Mouse (Mus musculus) cerebellum, adult 11-12 months (tissue): ENCODE results near the gene Plekhm3.

Source experiments
- DNase-seq: peaks from one replicate; pipeline ENCODE4 v3.0.0; 2022

Gene Plekhm3

DNA sequence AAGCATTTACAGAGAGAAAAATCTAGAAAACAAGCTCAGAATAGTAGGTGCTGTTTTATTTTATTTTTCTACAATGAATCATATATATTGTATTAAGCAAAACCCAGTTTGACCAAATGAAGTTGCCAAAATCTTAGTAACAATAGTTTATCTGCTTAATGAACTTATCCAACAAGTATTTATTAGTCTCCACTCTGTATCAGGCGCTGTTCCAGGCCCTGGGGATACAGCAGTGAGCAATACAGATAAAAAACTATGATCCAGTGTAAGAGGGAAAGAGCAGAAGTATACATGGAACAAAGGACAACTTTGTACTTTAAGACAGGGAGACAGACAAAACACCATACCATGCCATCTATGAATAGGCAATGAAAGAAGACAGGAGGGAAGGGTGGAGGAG is 81.5 kb downstream of the Plekhm3 start:
- no peak for DNase-seq

DNA sequence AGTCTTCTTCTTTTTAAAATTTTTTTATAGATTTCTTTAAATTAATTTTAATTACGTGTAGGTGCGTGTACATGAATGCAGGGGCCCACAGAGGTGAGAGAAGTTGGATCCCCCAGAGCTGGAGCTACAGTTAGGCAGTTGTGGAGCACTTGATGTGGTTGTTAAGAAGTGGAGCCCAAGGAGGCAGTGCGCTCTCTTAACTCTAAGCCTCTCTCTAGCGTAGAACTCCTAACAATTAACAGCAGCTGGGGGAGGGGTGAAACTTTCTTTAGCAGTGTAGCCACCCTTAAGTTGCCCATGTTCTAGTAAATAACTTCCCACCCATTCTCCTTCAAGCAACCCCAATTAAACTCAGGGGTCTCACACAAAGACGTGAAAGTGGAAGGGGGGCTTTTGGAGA is 84.7 kb downstream of the Plekhm3 start:
- no peak for DNase-seq

DNA sequence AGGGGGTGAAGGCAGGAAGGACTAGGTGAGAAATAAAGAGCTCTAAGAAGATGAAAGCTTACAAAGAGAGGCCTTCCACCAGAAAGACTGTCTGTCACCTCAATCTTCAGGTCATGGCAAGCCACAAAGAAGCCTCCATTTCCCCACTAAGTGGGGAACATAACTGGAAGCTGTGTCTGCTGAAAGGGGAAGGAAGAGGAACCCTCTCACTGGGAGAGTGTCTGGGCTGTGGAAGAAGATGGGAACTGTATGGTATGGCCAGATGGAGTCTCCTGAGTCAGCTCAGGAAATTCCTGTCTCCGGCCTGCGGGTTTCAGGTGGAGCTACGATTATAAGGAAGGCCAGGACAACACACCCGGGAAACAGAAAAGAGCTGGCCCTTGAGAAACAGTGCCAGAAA is 88.9 kb downstream of the Plekhm3 start:
- no peak for DNase-seq

DNA sequence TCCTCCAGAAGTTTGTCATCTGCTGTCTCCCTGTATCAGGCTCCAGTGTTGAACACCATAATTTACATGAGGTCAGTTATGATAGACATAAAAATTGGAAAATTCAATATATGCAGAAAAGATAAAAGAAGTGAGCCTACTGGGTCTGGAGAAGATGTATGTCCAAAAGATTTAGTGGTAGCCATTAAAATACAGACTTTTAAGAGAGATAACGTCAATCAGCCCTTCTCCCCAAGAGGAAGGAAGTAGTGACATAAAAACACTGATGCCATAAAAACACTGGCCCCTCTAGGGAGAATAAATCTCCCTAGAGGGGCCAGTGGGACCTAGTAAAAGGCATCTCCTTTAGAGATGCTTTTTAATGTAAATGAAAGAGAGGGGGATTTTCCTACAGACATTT is 90.5 kb downstream of the Plekhm3 start:
- DNase-seq = no peak

DNA sequence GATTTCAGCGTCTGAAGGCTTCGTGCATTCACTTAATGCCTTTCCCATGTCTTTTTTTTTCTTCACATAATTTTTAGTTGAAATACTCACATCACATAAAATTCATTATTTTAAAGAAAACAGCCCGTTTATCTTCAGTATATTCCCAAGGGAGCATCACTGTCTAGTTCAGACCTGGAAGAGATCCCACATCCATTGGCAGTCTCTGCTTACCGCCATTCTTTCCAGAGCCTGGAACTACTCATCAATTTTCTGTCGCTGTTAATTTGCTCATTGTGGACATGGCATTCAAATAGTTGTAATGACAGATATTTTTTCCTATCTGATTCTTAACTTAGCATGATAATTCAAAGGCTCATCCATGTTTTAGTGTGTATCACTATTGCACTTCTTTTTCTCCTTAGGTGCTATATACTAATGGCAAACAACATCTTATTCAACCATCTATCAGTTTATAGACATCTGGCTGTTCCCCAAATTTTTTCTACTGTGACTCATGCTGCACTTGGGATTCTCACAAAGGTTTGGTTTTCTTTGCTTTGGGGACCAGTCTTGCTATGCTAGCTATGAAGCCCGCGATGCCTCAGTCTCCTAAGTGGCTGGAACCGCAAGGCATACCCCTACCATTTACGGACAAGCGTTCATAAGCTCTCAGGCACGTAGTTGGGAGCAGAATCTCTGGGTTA is 96.2 kb downstream of the Plekhm3 start:
- DNase-seq = no peak

DNA sequence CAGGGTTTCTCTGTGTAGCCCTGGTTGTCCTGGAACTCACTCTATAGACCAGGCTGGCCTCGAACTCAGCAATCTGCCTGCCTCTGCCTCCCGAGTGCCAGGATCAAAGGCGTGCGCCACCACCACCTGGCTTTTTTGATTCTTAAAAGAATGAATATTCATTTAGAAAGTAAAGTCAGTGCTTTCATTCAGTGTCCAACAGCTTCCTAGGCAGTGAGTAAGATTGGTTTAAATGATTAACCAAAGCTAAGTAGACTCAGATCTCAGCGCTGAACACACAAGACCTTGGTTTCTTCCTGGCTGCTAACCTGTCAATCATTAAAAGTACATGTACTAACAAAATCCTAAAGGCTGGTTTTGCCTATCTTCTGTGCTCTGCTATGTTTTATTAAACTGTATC is 96.8 kb downstream of the Plekhm3 start:
- DNase-seq = no peak

DNA sequence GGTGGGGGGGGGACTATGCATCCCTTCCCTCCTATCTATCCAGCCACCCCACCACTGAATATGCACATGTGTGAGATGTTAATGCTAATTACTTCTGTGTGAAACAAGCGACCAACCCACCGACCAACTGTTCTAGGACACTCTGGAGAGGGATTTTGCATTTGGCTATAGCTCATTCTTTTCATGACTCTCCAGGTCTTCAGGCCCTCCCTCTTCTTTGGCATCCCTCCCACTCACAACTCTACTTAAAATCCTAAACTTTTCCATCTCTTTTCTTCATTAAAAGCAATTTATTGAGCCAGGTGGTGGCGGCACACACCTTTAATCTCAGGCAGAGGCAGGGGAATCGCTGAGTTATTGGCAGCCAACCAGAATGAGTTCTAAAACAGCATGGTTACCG is 101.8 kb downstream of the Plekhm3 start:
- DNase-seq = no peak

DNA sequence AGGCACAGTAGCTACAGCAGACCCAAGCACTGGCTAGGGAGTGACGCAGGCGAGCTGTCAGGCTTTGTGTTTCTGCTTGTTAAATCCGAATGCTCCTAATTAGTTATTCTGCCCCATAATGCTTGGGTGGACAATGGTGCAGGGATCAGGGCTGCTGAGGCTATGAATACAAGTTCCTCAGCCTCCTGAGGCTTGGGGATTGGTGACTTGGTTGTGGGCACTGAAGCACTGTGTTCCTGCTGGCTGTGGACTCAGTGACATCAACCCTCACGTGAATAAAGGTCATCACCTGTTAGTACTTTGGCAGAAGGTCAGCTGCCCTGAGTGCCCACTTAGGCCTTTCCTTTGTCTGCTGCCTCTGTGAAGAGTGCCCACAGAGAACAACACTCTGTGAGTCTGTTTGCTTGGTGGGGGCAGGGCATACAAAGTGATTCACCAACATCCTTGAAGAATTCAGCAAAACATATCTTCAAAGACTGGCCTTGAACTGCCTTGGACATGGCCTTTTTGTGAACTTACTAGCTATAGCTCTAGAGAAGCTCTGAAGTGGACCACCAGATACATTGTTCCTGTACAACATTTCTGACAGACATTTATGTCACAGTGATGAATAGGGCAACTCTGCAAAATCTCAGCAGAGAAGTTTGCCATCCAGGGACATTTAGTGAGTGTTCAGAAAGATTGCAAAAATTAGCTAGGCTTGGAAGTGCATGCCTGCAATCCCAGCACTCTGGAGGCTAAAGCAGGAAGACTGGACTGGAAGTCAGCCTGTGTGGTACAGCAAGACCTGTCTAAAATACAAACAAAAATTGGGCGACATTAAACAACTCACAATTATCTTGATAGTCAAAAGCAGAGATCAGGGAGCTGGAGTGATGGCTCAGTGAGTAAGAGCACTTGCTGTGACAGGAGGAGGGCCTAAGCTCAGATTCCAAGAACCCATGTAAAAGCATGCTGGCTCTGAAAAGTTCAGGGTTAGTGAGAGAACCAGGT is 102.6 kb downstream of the Plekhm3 start:
- DNase-seq = no peak

DNA sequence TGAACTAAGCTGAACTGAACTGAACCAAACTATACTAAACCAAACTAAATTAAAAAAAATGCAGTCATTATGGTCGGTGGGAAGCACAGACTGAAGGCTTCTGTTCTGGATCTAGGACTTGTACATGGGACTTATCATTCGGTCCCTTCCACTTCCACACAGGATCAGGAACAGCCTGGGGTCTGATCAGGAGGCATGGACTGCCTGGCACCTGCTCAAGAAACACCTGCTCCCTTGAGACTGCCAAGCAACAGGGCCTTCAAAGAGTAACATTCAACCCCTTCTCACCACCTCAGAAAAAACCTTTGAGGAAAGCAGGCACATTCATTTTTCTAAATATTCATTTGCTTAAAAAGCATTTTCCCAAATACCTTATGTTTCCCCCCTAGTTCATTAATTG is 103.4 kb downstream of the Plekhm3 start:
- DNase-seq = no peak

DNA sequence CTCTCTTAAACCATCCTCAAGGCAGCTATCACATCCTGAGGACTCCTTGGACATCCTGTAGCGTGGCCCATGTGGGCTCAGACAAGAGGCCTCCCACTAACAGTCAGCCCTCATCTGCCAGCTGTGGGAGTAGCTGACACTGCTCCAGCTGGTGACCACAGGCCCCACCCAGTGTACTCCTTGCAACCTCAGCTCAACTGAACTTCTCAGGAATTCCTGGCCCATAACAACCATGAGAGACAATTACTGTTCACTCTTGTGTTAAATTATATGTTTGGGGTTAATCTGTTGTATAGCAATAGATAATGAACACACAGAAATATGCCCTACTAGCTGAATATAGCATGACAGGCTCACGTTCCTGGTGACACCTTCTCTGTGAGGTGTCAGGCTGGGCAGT is 104.4 kb downstream of the Plekhm3 start:
- DNase-seq = no peak

DNA sequence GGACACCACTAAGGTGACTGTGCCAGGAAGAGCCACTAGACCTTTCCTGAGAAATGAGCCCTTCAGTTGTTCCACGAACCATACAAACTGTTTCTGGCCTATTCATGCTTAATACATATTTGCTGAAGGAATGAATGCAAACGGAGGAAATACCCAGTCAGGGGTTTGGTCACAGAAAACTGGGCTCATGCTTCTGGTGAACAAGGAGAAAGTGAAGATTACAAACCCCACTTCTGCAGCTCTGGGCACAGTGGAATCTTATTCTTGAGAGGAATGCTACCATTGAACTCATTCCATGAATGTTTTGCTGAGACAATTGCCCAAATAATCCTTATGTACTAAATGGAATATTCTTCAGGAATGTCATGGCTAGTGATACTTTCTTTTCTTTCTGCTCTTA is 106.3 kb downstream of the Plekhm3 start:
- no peak for DNase-seq

DNA sequence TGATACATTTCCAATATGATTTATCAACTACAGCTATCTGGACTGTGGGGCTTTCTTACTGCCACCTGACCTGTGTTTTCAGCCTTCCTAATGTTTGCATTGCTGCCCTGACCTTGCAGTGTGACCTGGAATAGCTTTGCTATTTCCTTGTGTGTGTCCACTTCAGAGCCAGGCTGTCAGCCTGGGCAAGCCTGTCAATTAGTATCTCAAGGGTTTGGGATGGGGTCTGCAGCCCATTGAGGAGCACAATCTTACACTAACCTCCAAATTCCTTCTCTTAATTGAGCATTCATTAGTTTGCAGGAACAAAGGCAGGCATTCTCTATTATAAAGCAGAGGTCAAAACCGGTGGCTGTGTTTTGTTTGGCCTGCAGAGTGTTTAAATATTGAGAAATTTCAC is 107.6 kb downstream of the Plekhm3 start:
- DNase-seq = no peak

DNA sequence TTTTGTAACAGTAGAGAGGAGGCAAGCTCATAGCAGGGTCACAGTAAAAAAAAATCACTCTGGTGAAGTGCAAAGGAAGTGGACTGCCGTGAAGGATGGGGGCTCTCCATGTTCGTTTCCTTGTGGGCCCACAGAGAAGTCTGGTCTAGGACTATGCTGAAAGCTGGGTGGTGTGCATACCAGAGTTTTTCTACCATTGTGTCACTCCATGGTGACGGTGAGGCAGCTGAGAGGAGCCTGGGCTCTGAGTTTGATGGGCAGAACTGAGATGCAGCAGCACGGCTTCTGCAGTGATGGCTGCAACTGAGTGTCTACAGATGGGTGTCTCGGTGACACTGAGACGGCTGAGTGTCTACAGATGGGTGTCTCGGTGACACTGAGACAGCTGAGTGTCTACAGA is 108.5 kb downstream of the Plekhm3 start:
- DNase-seq = no peak

DNA sequence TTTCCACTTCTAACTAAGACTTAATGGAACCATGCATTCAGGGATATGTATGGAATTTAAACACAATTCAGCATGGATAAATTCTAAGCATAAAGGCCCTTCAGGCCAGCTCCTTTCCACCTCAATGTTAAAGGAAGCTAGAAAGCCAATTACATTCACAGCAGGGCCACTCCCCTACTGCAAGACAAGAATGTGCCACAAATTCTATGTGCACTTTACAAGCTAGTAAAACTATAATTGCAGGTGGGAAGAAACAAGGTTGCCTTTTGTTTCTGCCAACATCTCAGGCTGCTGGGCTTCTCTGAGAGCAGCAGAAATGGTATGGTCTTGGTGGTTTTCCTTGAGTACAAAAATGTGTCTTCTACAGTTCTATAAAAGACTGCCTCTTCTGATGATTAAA is 109.1 kb downstream of the Plekhm3 start:
- no peak for DNase-seq

DNA sequence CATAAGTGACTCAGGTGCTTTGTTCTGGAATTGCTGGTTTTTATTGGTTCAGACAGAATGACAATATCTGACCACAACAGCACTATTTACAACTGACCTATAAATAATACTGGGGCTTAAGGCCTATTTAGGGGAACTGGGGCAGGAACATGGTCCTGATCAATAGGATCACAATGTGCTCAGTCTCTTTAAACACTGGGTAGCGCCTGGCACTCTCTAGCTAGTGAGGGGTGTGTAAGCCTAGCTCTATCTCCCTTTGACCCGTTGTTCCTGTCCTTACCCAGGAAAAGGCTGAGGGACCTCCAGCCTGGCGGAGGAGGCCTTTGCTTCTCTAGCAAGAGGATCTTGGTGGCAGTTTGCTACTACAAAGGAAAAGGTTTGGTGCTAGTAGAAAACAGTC is 111.6 kb downstream of the Plekhm3 start:
- no peak for DNase-seq

DNA sequence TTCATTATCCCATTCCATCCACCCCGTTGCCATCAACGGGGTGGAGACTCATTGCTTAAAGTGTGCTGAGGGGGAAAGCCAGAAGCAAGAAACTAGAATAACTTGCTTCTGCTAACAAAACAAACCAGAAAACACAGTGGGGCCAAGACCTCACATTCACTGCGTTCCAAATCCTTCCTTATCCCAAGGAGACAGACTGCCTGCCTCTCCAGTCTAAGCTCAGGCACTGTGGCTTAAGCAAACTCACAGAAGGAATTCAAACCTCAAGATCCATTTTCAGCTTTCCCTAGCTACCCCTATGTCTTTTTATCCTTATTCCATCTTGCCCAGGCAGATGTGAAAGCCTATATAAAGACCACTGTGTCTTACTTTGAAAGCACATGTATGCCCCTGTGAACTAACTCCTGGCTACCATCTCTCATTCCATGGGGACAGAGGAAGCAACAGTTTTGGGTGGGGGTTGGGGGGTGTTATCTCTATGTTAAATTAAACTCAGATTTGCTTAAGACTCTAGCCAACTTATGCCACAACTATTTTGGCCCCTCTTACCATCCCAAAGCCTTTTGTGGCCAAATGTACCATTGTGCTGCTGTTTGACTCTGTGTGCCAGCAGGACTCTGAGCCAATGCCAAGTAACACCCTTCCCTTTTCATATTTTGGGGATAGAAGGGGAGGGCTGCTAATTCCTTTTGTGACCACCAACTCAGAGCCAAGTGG is 112.6 kb downstream of the Plekhm3 start:
- no peak for DNase-seq

DNA sequence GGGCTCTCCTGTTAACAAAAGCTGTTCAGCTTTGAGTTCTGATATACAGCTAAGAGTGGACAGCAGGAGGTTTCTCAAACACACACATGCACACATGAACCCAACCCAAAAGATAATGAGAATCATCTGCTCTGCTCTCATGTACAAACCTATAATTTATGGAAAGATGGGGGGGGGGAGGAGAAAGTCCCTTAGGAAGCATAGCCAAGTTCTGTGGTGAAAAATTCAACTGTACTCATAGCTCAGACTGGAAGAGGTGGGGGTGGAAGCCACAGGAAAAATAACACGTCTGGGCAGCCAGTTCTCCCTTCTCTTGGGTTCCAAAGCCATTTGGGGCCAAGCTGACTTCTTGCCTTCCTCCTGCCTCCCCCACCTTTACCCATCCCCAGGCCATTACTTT is 115.7 kb downstream of the Plekhm3 start:
- DNase-seq = no peak

DNA sequence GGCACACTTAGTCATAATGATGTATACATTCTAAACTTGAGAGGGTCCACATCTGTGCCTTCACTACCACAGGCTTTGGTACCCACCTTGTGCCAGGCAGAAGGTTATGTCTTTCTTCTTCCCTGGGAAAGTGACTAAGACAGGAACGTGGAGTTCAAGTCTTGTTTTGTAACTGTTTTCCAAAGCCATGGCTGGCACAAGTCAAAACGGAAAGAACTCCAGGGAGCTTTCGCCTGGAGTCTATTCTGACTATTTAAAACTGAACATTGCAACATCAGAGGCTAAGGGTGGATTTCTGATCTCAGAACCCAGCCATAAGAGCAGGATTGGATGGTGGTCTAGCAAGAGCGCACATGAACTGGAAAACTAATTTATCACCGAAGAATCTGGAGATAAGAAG is 120.0 kb downstream of the Plekhm3 start:
- DNase-seq = no peak

DNA sequence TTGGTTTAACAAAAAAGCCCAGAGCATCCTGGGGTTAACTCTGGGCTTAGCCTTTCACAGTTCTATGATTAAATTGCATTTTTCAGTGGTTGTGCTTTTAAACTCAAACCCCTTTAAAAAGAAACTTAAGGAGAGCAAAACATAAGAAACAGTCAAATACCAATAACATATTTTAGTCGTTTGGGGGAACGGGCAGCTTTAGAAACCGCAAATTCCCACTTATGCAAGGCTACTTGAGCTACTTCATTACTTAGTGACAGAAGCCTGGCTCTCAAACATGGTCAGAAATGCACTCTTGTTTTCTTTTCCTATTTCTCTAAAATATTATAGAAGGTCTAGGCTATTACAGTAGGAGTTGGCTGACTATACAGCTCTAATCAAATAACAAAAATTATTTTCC is 120.5 kb downstream of the Plekhm3 start:
- no peak for DNase-seq

DNA sequence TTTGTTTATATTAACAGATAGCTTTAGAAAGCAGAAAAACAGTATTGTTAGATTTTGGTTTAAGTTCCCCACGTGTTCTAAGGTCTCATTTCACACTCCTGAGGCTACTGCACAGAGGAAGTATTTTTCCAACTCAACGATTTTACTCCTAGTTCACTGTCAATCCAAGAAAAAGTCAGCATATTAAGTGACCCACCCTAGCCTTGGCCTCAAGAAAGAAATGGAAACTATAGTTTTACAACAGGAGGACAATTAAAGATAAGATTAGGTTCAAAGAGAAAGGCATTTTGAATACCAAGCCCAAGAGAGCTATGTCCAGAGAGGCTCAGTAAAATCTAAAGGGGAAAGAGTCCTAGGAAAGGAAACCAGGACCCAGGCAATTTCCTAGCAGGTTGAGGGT is 125.1 kb downstream of the Plekhm3 start:
- no peak for DNase-seq

DNA sequence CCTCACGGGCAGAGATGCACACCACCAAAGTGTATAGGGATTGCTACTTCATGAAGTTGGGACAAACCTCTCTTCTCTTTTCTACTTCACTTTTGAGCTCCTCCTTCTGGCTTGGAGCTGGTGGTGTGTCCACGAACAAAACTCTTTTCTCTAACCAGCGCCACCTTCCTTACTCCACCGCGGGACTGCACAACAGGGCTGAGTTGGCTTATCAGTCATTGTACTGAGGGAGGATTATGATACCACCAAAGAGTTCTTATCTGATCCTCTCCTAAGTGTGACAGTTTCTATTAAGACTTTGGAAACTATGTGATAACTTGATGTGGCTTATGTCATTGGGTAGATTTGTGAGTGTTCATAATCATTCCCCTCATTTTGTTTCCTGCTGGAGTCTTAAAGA is 129.2 kb downstream of the Plekhm3 start:
- no peak for DNase-seq

DNA sequence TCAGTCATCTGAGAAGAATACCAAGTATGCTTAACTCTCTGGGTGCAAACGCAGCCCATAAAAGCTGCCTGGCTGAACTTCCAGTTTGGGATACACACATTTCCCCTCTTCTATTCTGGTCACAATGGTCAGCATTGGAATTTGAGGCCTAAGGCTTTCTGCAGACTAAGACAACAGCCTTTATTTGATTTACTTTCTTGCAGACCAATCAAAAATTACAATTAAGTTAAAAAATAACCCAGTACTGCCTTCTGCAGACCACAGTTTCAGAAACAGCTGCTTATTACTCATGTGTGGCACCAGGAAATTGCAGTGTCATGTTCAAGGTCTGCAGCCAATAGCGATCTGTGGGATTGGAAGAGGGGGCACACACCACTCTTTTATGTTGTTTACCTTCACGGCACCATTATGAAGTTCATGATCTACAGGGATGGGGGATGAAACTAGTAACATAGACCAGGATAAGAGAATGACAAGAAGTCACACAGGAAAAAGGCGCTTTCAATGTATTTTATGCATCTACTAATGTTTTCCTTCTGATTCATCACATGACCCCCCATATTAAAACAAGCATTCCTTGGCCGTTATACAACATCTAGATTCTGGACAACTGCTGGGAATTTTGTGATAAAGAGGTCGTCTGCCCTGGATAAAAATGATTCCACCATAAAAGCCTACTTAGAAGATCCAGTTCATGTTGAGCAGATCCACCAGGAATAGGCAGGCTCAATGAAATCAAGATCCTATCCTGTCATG is 130.1 kb downstream of the Plekhm3 start:
- no peak for DNase-seq

DNA sequence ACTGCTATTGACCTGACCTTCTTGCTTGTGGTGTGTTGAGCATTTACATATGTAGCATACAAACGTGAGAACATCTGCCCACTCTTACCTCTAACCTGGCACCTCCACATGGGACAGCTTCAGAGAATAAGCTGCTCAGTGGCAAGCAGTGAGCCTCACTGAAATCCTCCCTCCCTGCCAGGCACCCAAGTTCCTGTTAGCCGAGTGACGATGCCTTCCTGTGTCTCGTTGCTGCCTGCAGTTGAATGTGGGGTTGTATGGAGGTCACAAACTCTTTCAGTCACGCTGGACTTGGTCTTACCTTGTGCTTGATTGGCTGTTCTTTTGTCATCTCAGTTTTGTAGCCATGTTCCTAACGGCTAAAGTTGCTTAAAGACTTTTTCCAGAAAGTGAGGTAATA is 133.1 kb downstream of the Plekhm3 start:
- DNase-seq = no peak
